Mouse (Mus musculus): ENCODE measurements around the gene Mmp23. TPM values are rescaled to one million over a fixed set of nuclear protein-coding genes. Genes with fewer than 3 reads are reported as not detected.
"Not testable (repeated sequence)": the region's sequence is repeated elsewhere in the genome, so short reads cannot be mapped to it uniquely, and the experiment has no call there.

Mmp23 gene
- polyA plus RNA-seq, 1 experiment from 2014 or later: 31.3 TPM

GRCm38 (mm10) chr4:155652283-155653085 is 700 bp downstream of the Mmp23 start:
- Histone ChIP-seq H3K9ac (ENCODE audit: low read depth, low read length) (peak overlapping the region; percentile 64), H3K27me3 (replicated peaks; ENCODE audit: control insufficient read depth, insufficient read depth, low read length) (0 out of 2 replicates have a peak, but pooled peaks cover 10% of the 10 kb centered on the region), H3K4me3 (ENCODE audit: low read depth, low read length) (peak overlapping the region; percentile 43), H3K4me1 (replicated peaks; ENCODE audit: control insufficient read depth, insufficient read depth, low read length) (peaks cover 17% of the 10 kb centered on the region), H3K27ac (ENCODE audit: low read depth, low read length) (peak overlapping the region; percentile 66; the same call in 1 of the 2 replicates), H3K4me2 (replicated peaks; ENCODE audit: low read depth) (peak overlapping the region; percentile 89), H3K9me3 (ENCODE audit: control insufficient read depth) (no peaks in the 10 kb centered on the region), H3K36me3 (ENCODE audit: control insufficient read depth, insufficient read depth) (peaks cover 53% of the 10 kb centered on the region)
- TF ChIP-seq CTCF (IDR thresholded peaks at IDR 0.05; ENCODE audit: low read depth): no peak
- no peak for ATAC-seq
- 33% methylated on average over 36 of the region's 36 CpGs for WGBS

GRCm38 (mm10) chr4:155651553-155652269 is 1.5 kb downstream of the Mmp23 start:
- Histone ChIP-seq H3K9me3 (ENCODE audit: control insufficient read depth) (no peaks in the 10 kb centered on the region), H3K4me1 (replicated peaks; ENCODE audit: control insufficient read depth, insufficient read depth, low read length) (peaks cover 17% of the 10 kb centered on the region), H3K4me2 (replicated peaks; ENCODE audit: low read depth) (peak overlapping the region; percentile 89), H3K36me3 (ENCODE audit: control insufficient read depth, insufficient read depth) (peaks cover 51% of the 10 kb centered on the region), H3K4me3 (ENCODE audit: low read depth, low read length) (0 out of 2 replicates have a peak overlapping the region, but pooled peaks have one; percentile 43), H3K27me3 (replicated peaks; ENCODE audit: control insufficient read depth, insufficient read depth, low read length) (0 out of 2 replicates have a peak, but pooled peaks cover 10% of the 10 kb centered on the region), H3K9ac (ENCODE audit: low read depth, low read length) (no peak overlapping the region), H3K27ac (ENCODE audit: low read depth, low read length) (peak overlapping the region; percentile 60)
- peak; percentile 62 for ATAC-seq
- no peak for TF ChIP-seq CTCF (IDR thresholded peaks at IDR 0.05; ENCODE audit: low read depth)
- 35% methylated on average over 15 of the region's 15 CpGs for WGBS

- H3K4me1 ChIP-seq (replicated peaks; ENCODE audit: control insufficient read depth, insufficient read depth, low read length): peaks cover 14% of the 10 kb centered on the region
- H3K27ac ChIP-seq (ENCODE audit: low read depth, low read length): peak overlapping the region; percentile 28; the same call in 1 of the 2 replicates
- H3K36me3 ChIP-seq (ENCODE audit: control insufficient read depth, insufficient read depth): peaks cover 51% of the 10 kb centered on the region
- H3K4me2 ChIP-seq (replicated peaks; ENCODE audit: low read depth): no peak overlapping the region
- WGBS: 88% methylated on average over 11 of the region's 11 CpGs
- H3K9ac ChIP-seq (ENCODE audit: low read depth, low read length): no peak overlapping the region
- H3K9me3 ChIP-seq (ENCODE audit: control insufficient read depth): no peaks in the 10 kb centered on the region
- H3K27me3 ChIP-seq (replicated peaks; ENCODE audit: control insufficient read depth, insufficient read depth, low read length): 0 out of 2 replicates have a peak, but pooled peaks cover 10% of the 10 kb centered on the region
- H3K4me3 ChIP-seq (ENCODE audit: low read depth, low read length): no peak overlapping the region
- no peak for ATAC-seq
- TF ChIP-seq CTCF (IDR thresholded peaks at IDR 0.05; ENCODE audit: low read depth): no peak
Observed at GRCm38 (mm10) chr4:155649355-155649754, 3.8 kb downstream of the Mmp23 start.

- Histone ChIP-seq H3K9ac (ENCODE audit: low read depth, low read length) (no peak overlapping the region), H3K27me3 (replicated peaks; ENCODE audit: control insufficient read depth, insufficient read depth, low read length) (no peaks in the 10 kb centered on the region), H3K36me3 (ENCODE audit: control insufficient read depth, insufficient read depth) (peaks cover 69% of the 10 kb centered on the region), H3K4me2 (replicated peaks; ENCODE audit: low read depth) (no peak overlapping the region), H3K9me3 (ENCODE audit: control insufficient read depth) (no peaks in the 10 kb centered on the region), H3K4me3 (ENCODE audit: low read depth, low read length) (no peak overlapping the region), H3K4me1 (replicated peaks; ENCODE audit: control insufficient read depth, insufficient read depth, low read length) (no peaks in the 10 kb centered on the region), H3K27ac (ENCODE audit: low read depth, low read length) (0 out of 2 replicates have a peak overlapping the region, but pooled peaks have one; percentile 28)
- ATAC-seq: peak; percentile 18; the same call in 1 of the 2 replicates
- no peak for TF ChIP-seq CTCF (IDR thresholded peaks at IDR 0.05; ENCODE audit: low read depth)
- WGBS: 79% methylated on average over 5 of the region's 5 CpGs
Observed at GRCm38 (mm10) chr4:155645721-155646120, 7.5 kb downstream of the Mmp23 start.

- not testable (repeated sequence) for H3K4me3 ChIP-seq (ENCODE audit: low read depth, low read length); H3K9ac ChIP-seq (ENCODE audit: low read depth, low read length); ATAC-seq; H3K9me3 ChIP-seq (ENCODE audit: control insufficient read depth); H3K4me1 ChIP-seq (replicated peaks; ENCODE audit: control insufficient read depth, insufficient read depth, low read length); H3K4me2 ChIP-seq (replicated peaks; ENCODE audit: low read depth); H3K27me3 ChIP-seq (replicated peaks; ENCODE audit: control insufficient read depth, insufficient read depth, low read length)
- 90% methylated on average over 2 of the region's 2 CpGs for WGBS
- peaks cover 69% of the 10 kb centered on the region for H3K36me3 ChIP-seq (ENCODE audit: control insufficient read depth, insufficient read depth)
- 0 out of 2 replicates have a peak within 1 kb of the TSS, but pooled peaks have one; percentile 28 for H3K27ac ChIP-seq (ENCODE audit: low read depth, low read length)
Observed at GRCm38 (mm10) chr4:155645308-155645707, 7.9 kb downstream of the Mmp23 start, which contains the start of gene Gm10563. Gene Gm10563, minus strand, starts transcription at chr4:155645408.

GRCm38 (mm10) chr4:155643531-155643930 is 9.7 kb downstream of the Mmp23 start:
- H3K4me1 ChIP-seq (replicated peaks; ENCODE audit: control insufficient read depth, insufficient read depth, low read length): no peaks in the 10 kb centered on the region
- peak; percentile 49; the same call in 1 of the 2 replicates for ATAC-seq
- H3K9me3 ChIP-seq (ENCODE audit: control insufficient read depth): no peaks in the 10 kb centered on the region
- H3K4me2 ChIP-seq (replicated peaks; ENCODE audit: low read depth): no peak overlapping the region
- H3K9ac ChIP-seq (ENCODE audit: low read depth, low read length): no peak overlapping the region
- H3K27ac ChIP-seq (ENCODE audit: low read depth, low read length): peak overlapping the region; percentile 41; the same call in 1 of the 2 replicates
- H3K36me3 ChIP-seq (ENCODE audit: control insufficient read depth, insufficient read depth): peaks cover 64% of the 10 kb centered on the region
- no peak for TF ChIP-seq CTCF (IDR thresholded peaks at IDR 0.05; ENCODE audit: low read depth)
- no peaks in the 10 kb centered on the region for H3K27me3 ChIP-seq (replicated peaks; ENCODE audit: control insufficient read depth, insufficient read depth, low read length)
- H3K4me3 ChIP-seq (ENCODE audit: low read depth, low read length): no peak overlapping the region
- WGBS: 44% methylated on average over 1 of the region's 1 CpGs

Data from intestine, postnatal 0 days (tissue).